Mouse (Mus musculus) hindbrain, embryonic 11.5 days (tissue): ENCODE data around the gene Syt14. TPM values are rescaled to one million over a fixed set of nuclear protein-coding genes. Genes with fewer than 3 reads are reported as not detected.

ENCODE experiments used
- ATAC-seq: fragments of 200-750 bp; cut with Nextera tagmentation; 2 replicates; pipeline ENCODE4 v1.8.0; 2017; ENCODE audit warnings: mild to moderate bottlenecking, moderate TSS enrichment, moderate library complexity; ENCODE audit not compliant: low FRiP score
- DNase-seq: peaks from one replicate; pipeline ENCODE4 v3.0.0-alpha.2; 2015; ENCODE audit warnings: low spot score
- H3K27ac ChIP-seq: fragments of 300-500 bp; sonication (generic); 2 replicates; pipeline ENCODE4 v1.5.1; 2014; ENCODE audit warnings: mild to moderate bottlenecking, low read depth, low read length
- H3K27me3 ChIP-seq: fragments of 300-500 bp; sonication (generic); 2 replicates; pipeline ENCODE4 v1.6.1; 2014; ENCODE audit warnings: mild to moderate bottlenecking, low read length, moderate library complexity, mixed read lengths; ENCODE audit not compliant: control insufficient read depth, insufficient read depth
- H3K36me3 ChIP-seq: fragments of 300-500 bp; sonication (generic); 2 replicates; pipeline ENCODE4 v1.6.1; 2014; ENCODE audit warnings: mild to moderate bottlenecking, low read length, moderate library complexity, mixed read lengths; ENCODE audit not compliant: control insufficient read depth, insufficient read depth
- H3K4me1 ChIP-seq: fragments of 300-500 bp; sonication (generic); replicated peaks from 2 replicates; pipeline ENCODE4 v1.6.1; 2014; ENCODE audit warnings: low read length, mixed read lengths; ENCODE audit not compliant: control insufficient read depth, insufficient read depth
- H3K4me2 ChIP-seq: fragments of 300-500 bp; sonication (generic); replicated peaks from 2 replicates; pipeline ENCODE4 v1.6.1; 2014; ENCODE audit warnings: mild to moderate bottlenecking, low read depth, low read length
- H3K4me3 ChIP-seq: fragments of 300-500 bp; sonication (generic); 2 replicates; pipeline ENCODE4 v1.5.1; 2014; ENCODE audit warnings: low read depth, low read length
- H3K9ac ChIP-seq: fragments of 300-500 bp; sonication (generic); 2 replicates; pipeline ENCODE4 v1.6.1; 2014; ENCODE audit warnings: low read depth, low read length
- H3K9me3 ChIP-seq: fragments of 300-500 bp; sonication (generic); 2 replicates; pipeline ENCODE4 v1.6.1; 2016; ENCODE audit warnings: low read length; ENCODE audit not compliant: control insufficient read depth
- WGBS: fragments of 180-500 bp; shearing (Covaris S2); extraction: QIAGEN DNeasy Blood & Tissue Kit; methylation state at CpG from one replicate; pipeline ENCODE4 v1.1.7; 2014; 5-methylcytosine and 5-hydroxymethylcytosine counted together
- polyA plus RNA-seq: library from polyadenylated mRNA; unstranded; fragments of >200 nt; fragmentation: Nextera tagmentation; extraction: Ambion mirVana; gene quantifications from 2 replicates; pipeline ENCODE4 v1.2.1, GENCODE M21; 2014

Syt14 gene
- polyA plus RNA-seq, 1 experiment from 2014 or later, result 8.7 TPM

DNA sequence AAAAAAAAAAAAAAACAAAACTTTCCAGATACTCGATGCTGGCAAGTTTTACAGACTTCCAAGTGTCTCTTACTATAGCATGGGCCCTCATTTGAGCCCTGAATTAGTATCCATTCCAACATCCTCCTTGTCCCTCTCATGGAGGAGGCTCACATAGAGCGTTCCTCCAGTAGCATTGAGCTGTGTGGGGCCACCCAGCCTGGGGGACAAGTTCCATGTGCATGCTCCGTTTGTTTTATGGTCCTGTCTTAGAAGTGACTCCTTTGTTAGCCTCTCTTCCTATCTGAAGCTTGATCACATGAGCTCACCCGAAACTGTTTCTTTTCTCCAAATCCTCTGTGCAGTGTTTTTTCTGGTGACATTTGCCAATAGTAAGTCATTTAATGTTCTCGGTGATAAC lies 17.5 kb upstream of the Syt14 start:
- Histone ChIP-seq H3K4me2 (no peak overlapping the region), H3K36me3 (no peaks in the 10 kb centered on the region), H3K4me3 (no peak overlapping the region), H3K4me1 (no peaks in the 10 kb centered on the region), H3K27ac (no peak overlapping the region), H3K9ac (no peak overlapping the region), H3K27me3 (no peaks in the 10 kb centered on the region), H3K9me3 (no peaks in the 10 kb centered on the region)
- DNase-seq, result no peak
- 82% methylated on average over 5 of the region's 5 CpGs for WGBS
- no peak for ATAC-seq

GRCm38 (mm10) chr1:193047616-193048015 lies 12.0 kb upstream of the Syt14 start:
- Histone ChIP-seq H3K27me3 (no peaks in the 10 kb centered on the region), H3K4me3 (no peak overlapping the region), H3K27ac (no peak overlapping the region), H3K9ac (no peak overlapping the region), H3K4me2 (no peak overlapping the region), H3K4me1 (no peaks in the 10 kb centered on the region), H3K9me3 (no peaks in the 10 kb centered on the region), H3K36me3 (no peaks in the 10 kb centered on the region)
- DNase-seq, result no peak
- 90% methylated on average over 4 of the region's 4 CpGs for WGBS
- no peak for ATAC-seq

DNA sequence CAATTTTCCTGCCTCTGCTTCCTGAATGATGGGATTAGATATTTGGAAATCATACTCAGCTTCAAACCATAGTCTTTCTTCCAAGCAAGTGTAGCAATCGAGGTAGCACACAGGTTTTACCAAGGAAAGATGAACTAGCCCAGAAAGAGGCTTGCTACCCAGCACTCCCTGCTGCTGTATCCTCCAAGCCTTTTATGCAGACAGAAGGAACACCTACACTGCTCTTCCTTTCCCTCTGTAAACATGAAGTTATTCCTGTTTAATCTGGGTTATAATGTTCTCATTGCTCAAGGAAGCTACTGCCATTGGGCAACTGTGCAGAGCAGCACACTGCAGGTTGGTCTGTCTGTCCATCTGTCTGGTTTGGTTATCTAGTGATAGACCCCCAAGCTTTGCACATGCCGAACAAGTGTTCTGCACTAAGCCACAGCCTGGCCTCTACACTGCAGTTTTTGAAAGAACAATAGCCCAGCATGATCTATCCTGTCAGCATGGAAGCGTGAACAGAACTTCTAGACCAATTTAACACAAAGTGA lies 7.3 kb upstream of the Syt14 start:
- WGBS, result 71% methylated on average over 3 of the region's 3 CpGs
- Histone ChIP-seq H3K27me3 (no peaks in the 10 kb centered on the region), H3K9me3 (no peaks in the 10 kb centered on the region), H3K4me3 (no peak overlapping the region), H3K4me1 (no peaks in the 10 kb centered on the region), H3K36me3 (no peaks in the 10 kb centered on the region), H3K27ac (no peak overlapping the region), H3K4me2 (no peak overlapping the region), H3K9ac (no peak overlapping the region)
- ATAC-seq (no peak), DNase-seq (no peak)

DNA sequence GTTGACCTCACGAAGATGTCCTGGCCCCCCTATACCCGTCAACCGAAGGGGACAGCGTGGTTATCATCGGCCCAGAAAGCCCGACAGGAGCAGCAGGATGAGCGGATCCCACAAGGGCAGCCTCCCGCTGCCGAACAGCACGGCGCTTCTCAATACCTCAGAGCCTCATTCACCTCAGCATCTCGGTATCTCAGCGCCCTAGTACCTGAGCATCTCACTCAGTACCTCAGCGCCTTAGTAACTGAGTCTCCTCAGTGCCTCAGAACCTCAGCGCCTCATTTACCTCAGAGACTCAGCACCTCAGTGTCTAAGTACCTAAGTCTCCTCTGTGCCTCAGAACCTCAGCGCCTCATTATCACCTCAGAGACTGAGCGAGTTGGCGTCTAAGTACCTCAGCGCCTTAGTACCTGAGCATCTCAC lies 614 bp downstream of the Syt14 start:
- Histone ChIP-seq H3K4me2 (peak overlapping the region; percentile 65), H3K36me3 (no peaks in the 10 kb centered on the region), H3K27me3 (no peaks in the 10 kb centered on the region), H3K27ac (peak overlapping the region; percentile 51; the same call in 1 of the 2 replicates), H3K4me3 (peak overlapping the region; percentile 62), H3K4me1 (0 out of 2 replicates have a peak, but pooled peaks cover 6% of the 10 kb centered on the region), H3K9me3 (no peaks in the 10 kb centered on the region), H3K9ac (peak overlapping the region; percentile 62)
- DNase-seq, result no peak
- WGBS, result 2% methylated on average over 19 of the region's 19 CpGs
- ATAC-seq, result no peak; the same call in 1 of the 2 replicates

DNA sequence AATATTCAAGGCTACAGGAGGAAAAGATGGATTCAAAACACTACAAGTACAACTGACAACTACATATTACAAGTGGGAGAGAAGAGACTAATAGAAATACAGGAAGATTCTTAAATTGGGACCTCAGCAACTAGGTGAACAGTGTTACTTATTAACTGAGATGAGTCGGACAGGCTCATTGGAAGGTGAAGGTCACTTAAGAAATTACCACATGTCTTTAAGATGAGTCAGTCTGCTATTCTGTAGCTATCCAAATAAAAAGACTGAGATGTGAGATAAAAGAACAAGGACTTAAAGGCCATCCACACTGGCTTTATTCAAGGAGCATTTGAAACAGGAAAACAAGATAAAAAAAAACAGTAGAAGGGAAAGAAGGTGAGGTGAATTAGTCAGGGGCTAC lies 11.3 kb downstream of the Syt14 start:
- Histone ChIP-seq H3K9ac (no peak overlapping the region), H3K36me3 (no peaks in the 10 kb centered on the region), H3K27ac (no peak overlapping the region), H3K9me3 (no peaks in the 10 kb centered on the region), H3K4me2 (no peak overlapping the region), H3K4me1 (no peaks in the 10 kb centered on the region), H3K4me3 (no peak overlapping the region), H3K27me3 (no peaks in the 10 kb centered on the region)
- ATAC-seq (no peak), DNase-seq (no peak)
- WGBS, result 89% methylated on average over 1 of the region's 1 CpGs

DNA sequence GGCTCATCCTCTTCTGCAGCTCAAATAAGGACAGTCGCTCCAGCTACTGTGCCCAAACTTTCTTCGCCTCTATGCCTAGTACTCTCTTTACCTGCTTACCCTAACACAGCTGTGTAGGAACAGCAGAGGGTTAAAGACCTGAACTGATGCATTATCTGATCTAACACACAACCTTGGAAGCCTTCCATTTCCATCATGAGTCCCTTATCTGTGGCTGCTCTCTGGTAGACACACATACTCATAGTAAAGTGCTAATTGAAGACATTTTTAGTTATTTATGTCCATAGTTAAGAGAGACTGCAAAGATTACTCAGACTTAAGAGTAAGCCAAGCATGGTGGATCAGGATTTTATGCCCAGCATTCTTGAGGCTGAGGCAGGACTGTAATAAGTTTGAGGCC lies 23.2 kb downstream of the Syt14 start:
- Histone ChIP-seq H3K27ac (no peak overlapping the region), H3K4me1 (no peaks in the 10 kb centered on the region), H3K4me3 (no peak overlapping the region), H3K9ac (no peak overlapping the region), H3K9me3 (no peaks in the 10 kb centered on the region), H3K27me3 (no peaks in the 10 kb centered on the region), H3K36me3 (no peaks in the 10 kb centered on the region), H3K4me2 (no peak overlapping the region)
- no peak for DNase-seq
- 96% methylated on average over 2 of the region's 2 CpGs for WGBS
- ATAC-seq, result no peak

DNA sequence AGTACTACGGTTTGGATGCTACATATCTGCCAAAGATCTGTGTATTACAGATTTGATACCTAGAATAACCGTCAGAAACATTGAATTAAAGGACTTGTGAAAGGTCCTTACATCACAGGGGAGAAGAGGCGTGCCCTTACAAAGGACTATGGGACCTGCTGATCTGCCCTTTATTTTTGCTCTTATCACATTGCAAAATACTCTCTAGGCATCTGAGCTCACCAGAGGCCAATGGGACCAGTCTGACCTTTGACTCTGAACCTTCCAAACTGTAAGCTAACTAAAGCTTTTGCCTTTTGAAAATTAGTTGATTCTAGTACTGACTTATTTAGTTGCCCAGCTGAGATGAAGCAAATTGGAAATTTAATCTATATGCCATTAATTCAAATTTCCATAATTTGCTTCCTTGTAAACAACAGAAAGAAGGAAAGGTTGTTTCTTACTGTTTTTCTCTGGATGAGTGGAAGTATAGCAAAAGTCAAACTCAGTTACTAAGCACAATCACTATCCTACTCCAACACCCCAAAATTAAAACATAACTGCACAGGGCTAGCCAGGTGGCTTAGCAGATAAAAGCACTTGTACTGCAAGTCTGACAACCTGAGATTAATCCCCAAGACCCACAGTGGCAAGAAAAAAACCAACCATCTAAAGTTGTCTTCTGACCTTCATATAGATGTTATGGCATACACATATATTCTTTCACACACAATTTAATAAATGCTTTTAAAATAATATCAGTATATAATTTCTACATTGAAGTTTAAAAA lies 24.4 kb downstream of the Syt14 start:
- no peak overlapping the region for H3K4me3 ChIP-seq
- no peaks in the 10 kb centered on the region for H3K27me3 ChIP-seq
- no peaks in the 10 kb centered on the region for H3K9me3 ChIP-seq
- 89% methylated on average over 3 of the region's 3 CpGs for WGBS
- H3K9ac ChIP-seq, result no peak overlapping the region
- H3K4me2 ChIP-seq, result no peak overlapping the region
- ATAC-seq, result no peak
- H3K4me1 ChIP-seq, result no peaks in the 10 kb centered on the region
- no peak for DNase-seq
- no peaks in the 10 kb centered on the region for H3K36me3 ChIP-seq
- no peak overlapping the region for H3K27ac ChIP-seq

- ATAC-seq (no peak), DNase-seq (no peak)
- Histone ChIP-seq H3K9me3 (no peaks in the 10 kb centered on the region), H3K27me3 (no peaks in the 10 kb centered on the region), H3K4me2 (no peak overlapping the region), H3K27ac (no peak overlapping the region), H3K36me3 (no peaks in the 10 kb centered on the region), H3K4me3 (no peak overlapping the region), H3K9ac (no peak overlapping the region), H3K4me1 (no peaks in the 10 kb centered on the region)
- 97% methylated on average over 1 of the region's 1 CpGs for WGBS
These were observed 31.0 kb downstream of the Syt14 start for GRCm38 (mm10) chr1:193004581-193004980.

- Histone ChIP-seq H3K27ac (no peak overlapping the region), H3K9me3 (no peaks in the 10 kb centered on the region), H3K4me2 (no peak overlapping the region), H3K9ac (no peak overlapping the region), H3K4me1 (no peaks in the 10 kb centered on the region), H3K36me3 (no peaks in the 10 kb centered on the region), H3K27me3 (no peaks in the 10 kb centered on the region), H3K4me3 (no peak overlapping the region)
- no peak for DNase-seq
- ATAC-seq, result no peak
- 92% methylated on average over 2 of the region's 2 CpGs for WGBS
These were observed 31.6 kb downstream of the Syt14 start for GRCm38 (mm10) chr1:193003953-193004352.
